Mouse (Mus musculus) lung, adult 2 months (tissue): Measurements from ENCODE around the gene Platr25.
"Not testable (repeated sequence)": the region's sequence is repeated elsewhere in the genome, so short reads cannot be mapped to it uniquely, and the experiment has no call there.

Experiments
- CTCF ChIP-seq: fragments of 200-500 bp; IDR thresholded peaks from 2 replicates; pipeline ENCODE4 v1.5.1; 2011; ENCODE audit warnings: mild to moderate bottlenecking, low read length, control low read depth; ENCODE audit not compliant: insufficient read depth
- POLR2A ChIP-seq: fragments of 200-500 bp; IDR thresholded peaks from 2 replicates; pipeline ENCODE4 v1.6.1; 2011; ENCODE audit warnings: low read depth, mild to moderate bottlenecking, control low read depth, low read length, borderline replicate concordance; ENCODE audit errors: extremely low read depth

GRCm38 (mm10) chr13:62760432-62761415 is at the start of gene Platr25:
- TF ChIP-seq CTCF = not testable (repeated sequence)
- TF ChIP-seq POLR2A = peak; percentile 25; the same call in 1 of the 2 replicates
